Mouse (Mus musculus): ENCODE results near the gene Slc45a1. TPM values are rescaled to one million over a fixed set of nuclear protein-coding genes. Genes with fewer than 3 reads are reported as not detected.

The Slc45a1 gene
- polyA plus RNA-seq (2012; ENCODE audit: insufficient read depth, insufficient read length, missing spikeins) = not detected in 2 replicates

DNA sequence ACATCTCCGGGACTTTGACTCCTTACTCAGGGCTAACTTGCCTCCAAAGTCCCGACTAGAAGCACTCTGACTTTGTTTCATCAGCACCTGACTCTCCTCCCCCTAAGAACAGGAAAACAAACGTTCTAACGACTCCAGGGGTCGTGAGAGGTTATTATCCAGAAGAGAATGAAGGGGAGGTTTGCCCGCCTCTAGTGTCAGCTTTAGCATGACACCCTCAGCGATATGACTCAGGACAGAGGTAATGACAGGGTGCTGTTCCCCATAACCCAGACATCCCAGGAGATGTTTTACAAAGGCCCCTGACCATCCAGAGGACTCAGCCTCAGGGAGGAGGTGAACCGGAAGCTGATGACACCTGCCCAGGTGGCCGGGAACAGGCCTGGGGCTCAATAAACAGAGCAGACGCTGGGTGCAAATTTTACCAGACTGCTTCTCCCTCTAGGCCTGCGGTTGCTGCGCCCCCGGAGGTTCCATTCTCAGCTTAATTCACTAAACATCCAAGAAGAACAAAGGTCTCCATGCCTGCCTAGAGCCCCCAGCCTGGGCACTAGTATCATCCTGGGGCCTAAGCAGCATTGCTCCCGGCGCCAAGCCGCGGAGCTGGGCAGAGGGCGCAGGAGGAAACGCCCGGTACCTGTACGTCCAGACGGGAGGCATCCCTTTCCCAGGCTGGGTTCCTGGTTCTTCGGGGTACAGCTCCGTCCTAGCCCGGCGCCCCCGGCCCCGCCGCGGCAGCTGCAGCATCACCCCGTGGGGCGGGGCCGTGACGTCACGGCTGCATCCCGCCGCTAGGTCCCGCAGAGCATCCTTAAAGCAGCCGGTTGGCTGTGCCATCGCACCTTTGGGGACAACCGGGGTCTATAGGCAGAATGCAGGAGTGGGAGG is at the start of gene Slc45a1:
Gene Slc45a1, minus strand, starts transcription at position 785 of the 888 bp plus-strand sequence.
- Histone ChIP-seq H3K4me1 (ENCODE audit: control insufficient read depth, insufficient read depth, insufficient read length, low read length) (no peaks in the 10 kb centered on the region), H3K27ac (replicated peaks; ENCODE audit: low read depth, low read length) (no peak within 1 kb of the TSS), H3K4me3 (ENCODE audit: insufficient read depth, low read depth, low read length) (no peak within 1 kb of the TSS)

DNA sequence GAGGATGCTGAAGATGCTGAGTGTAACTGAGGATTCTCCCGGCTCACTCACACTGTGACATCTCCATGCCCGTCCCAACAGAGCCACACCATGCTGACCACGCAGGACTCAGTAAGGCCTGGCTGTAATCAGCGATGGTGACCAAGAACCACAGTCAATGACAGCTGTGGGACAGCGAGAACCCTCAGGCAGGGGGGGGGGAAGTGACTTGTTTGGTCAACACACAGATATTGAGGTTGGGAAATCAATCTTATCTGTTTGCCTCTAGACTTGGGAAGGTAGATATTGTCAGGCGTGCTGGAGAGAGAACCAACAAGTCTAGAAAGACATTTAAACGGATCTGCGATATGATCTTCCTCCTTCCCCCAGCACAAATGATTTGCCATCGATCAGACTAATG is 48.9 kb upstream of the Slc45a1 start:
- Histone ChIP-seq H3K4me1 (ENCODE audit: control insufficient read depth, insufficient read depth, insufficient read length, low read length) (no peaks in the 10 kb centered on the region), H3K27ac (replicated peaks; ENCODE audit: low read depth, low read length) (no peak overlapping the region), H3K4me3 (ENCODE audit: insufficient read depth, low read depth, low read length) (no peak overlapping the region)

GRCm38 (mm10) chr4:150694434-150695108 is 42.6 kb upstream of the Slc45a1 start:
- Histone ChIP-seq H3K27ac (replicated peaks; ENCODE audit: low read depth, low read length) (no peak overlapping the region), H3K4me3 (ENCODE audit: insufficient read depth, low read depth, low read length) (no peak overlapping the region), H3K4me1 (ENCODE audit: control insufficient read depth, insufficient read depth, insufficient read length, low read length) (no peaks in the 10 kb centered on the region)

DNA sequence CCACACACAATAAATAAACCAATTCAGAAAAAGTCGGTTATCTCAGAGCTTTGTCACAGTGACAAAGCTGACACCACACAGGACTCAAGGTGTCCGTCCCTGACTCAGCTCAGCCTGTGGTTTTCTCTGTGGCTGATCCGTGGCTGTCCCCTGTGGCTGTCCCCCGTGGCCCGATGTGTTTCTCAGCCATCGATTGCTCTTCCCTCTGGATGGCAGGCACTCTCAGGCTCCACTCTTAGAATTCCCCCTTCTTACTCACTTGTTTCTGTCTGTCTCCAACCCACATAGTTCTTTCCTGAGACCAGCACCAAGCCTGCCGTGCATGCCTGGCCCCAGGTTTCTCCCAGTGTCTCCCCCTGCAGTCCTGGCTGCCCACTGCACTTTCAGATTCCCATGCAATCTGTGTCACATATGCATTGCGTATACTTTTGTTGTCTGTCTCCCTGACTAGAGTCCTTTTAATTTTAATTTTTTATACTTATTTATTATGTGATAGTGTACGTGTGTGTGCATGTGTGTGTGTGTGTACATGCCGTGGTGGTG is 41.0 kb upstream of the Slc45a1 start:
- Histone ChIP-seq H3K4me1 (ENCODE audit: control insufficient read depth, insufficient read depth, insufficient read length, low read length) (no peaks in the 10 kb centered on the region), H3K4me3 (ENCODE audit: insufficient read depth, low read depth, low read length) (no peak overlapping the region), H3K27ac (replicated peaks; ENCODE audit: low read depth, low read length) (no peak overlapping the region)

GRCm38 (mm10) chr4:150690759-150691158 is 38.8 kb upstream of the Slc45a1 start:
- no peak overlapping the region for H3K27ac ChIP-seq (replicated peaks; ENCODE audit: low read depth, low read length)
- no peak overlapping the region for H3K4me3 ChIP-seq (ENCODE audit: insufficient read depth, low read depth, low read length)
- H3K4me1 ChIP-seq (ENCODE audit: control insufficient read depth, insufficient read depth, insufficient read length, low read length) = no peaks in the 10 kb centered on the region

GRCm38 (mm10) chr4:150689553-150689952 is 37.6 kb upstream of the Slc45a1 start:
- H3K27ac ChIP-seq (replicated peaks; ENCODE audit: low read depth, low read length) = no peak overlapping the region
- H3K4me3 ChIP-seq (ENCODE audit: insufficient read depth, low read depth, low read length) = no peak overlapping the region
- no peaks in the 10 kb centered on the region for H3K4me1 ChIP-seq (ENCODE audit: control insufficient read depth, insufficient read depth, insufficient read length, low read length)

DNA sequence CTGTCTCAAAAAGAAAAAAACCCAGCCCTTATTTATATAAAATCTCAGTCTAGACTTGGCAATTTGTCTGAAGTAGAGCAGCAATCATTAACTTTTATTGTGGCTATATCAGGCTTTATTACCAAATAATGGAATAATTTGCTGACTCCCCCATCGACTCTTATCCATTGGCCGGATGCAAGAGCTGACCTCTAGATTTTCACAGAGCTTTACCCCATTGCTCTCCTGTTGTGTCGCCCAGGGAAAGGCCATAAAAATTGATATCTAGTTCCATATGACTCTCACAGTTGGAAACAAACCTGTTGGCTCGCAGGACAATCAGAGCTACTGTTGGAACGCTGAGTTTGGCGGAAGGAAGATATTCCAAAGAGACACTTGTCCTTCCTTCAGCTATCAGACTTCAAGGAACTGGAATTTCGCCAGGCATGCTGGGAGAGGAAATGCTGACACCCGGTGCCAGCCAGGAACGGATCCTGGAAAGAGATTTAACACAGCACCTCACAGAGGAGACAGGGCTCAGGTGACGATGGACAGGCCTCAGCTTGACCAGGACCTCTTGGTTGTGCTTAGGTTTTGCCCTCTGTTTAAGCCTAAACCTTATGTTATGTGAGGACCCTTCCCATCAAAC is 35.3 kb upstream of the Slc45a1 start:
- H3K4me1 ChIP-seq (ENCODE audit: control insufficient read depth, insufficient read depth, insufficient read length, low read length) = no peaks in the 10 kb centered on the region
- no peak overlapping the region for H3K27ac ChIP-seq (replicated peaks; ENCODE audit: low read depth, low read length)
- no peak overlapping the region for H3K4me3 ChIP-seq (ENCODE audit: insufficient read depth, low read depth, low read length)

GRCm38 (mm10) chr4:150686538-150686937 is 34.6 kb upstream of the Slc45a1 start:
- Histone ChIP-seq H3K4me1 (ENCODE audit: control insufficient read depth, insufficient read depth, insufficient read length, low read length) (no peaks in the 10 kb centered on the region), H3K27ac (replicated peaks; ENCODE audit: low read depth, low read length) (no peak overlapping the region), H3K4me3 (ENCODE audit: insufficient read depth, low read depth, low read length) (no peak overlapping the region)

GRCm38 (mm10) chr4:150685778-150686493 is 34.0 kb upstream of the Slc45a1 start:
- Histone ChIP-seq H3K4me1 (ENCODE audit: control insufficient read depth, insufficient read depth, insufficient read length, low read length) (no peaks in the 10 kb centered on the region), H3K4me3 (ENCODE audit: insufficient read depth, low read depth, low read length) (no peak overlapping the region), H3K27ac (replicated peaks; ENCODE audit: low read depth, low read length) (no peak overlapping the region)

DNA sequence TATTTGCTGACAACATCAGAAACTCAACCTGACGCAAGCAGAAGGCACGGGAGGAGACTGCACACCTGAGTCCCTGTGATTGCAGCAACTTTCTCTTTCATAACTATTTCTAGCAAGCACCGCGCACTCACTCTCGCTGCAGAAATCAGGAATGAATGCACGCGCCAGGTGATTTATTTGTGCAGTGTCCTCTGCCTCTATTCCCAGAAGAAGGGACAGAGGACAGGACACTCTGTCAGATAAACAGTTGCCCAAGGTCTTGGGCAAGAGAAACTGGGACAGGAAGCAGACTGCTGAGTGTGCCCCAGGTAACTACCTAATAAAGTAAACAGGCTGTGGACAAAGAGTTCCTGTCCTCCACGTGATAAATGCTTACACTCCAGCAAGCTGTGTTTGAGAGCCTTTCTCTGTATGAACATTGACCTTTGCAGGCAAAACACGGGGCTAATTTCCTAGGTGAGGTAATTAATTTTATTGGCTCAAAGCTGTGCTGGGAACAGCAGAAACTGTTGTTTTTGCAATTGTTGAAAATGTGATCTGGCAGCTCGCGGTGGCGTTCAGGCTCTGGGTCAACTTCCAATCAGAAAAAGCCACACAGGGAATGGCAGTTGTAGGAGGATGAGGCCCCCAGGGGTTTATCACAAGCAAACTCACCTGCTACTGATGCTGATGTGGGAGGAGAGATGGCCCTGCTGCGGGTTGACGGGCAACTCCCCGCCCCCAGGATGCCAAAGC is 33.2 kb upstream of the Slc45a1 start:
- no peak overlapping the region for H3K27ac ChIP-seq (replicated peaks; ENCODE audit: low read depth, low read length)
- no peaks in the 10 kb centered on the region for H3K4me1 ChIP-seq (ENCODE audit: control insufficient read depth, insufficient read depth, insufficient read length, low read length)
- no peak overlapping the region for H3K4me3 ChIP-seq (ENCODE audit: insufficient read depth, low read depth, low read length)

DNA sequence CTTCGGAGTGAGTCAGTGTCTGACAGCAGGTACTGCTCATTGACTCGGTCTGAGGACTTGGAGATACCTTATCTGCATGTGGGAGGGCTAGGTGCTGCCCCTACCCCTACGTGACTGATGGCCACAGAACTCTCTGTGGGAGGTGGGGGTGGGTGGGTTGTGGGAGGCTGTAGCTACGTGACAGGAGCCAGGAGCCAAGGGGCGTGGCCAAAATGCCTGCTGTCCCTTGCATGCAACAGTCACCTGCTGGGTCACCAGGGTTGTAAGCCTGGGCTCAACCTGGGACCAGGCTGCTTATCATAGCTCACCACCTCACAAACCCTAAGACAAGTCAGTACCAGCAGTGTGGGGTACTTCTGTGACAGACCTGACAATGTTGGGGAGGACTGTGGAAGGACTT is 28.4 kb upstream of the Slc45a1 start:
- Histone ChIP-seq H3K27ac (replicated peaks; ENCODE audit: low read depth, low read length) (no peak overlapping the region), H3K4me3 (ENCODE audit: insufficient read depth, low read depth, low read length) (no peak overlapping the region), H3K4me1 (ENCODE audit: control insufficient read depth, insufficient read depth, insufficient read length, low read length) (no peaks in the 10 kb centered on the region)

DNA sequence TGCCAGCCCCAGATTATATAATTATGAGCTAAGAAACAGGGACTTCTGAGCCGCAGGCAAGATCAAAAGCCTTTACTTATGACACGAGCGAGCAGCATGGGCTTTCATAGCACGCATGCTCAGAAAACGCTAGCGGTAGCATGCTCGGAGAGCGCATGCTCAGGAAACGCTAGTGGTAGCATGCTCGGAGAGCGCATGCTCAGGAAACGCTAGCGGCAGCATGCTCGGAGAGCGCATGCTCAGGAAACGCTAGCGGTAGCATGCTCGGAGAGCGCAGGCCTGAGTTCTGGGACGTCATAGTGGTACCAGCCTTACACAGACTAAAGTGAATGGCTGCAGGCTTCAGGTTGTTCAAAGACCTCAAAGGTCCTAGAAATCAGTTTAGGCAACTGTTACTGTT is 26.8 kb upstream of the Slc45a1 start:
- Histone ChIP-seq H3K4me3 (ENCODE audit: insufficient read depth, low read depth, low read length) (no peak overlapping the region), H3K27ac (replicated peaks; ENCODE audit: low read depth, low read length) (no peak overlapping the region), H3K4me1 (ENCODE audit: control insufficient read depth, insufficient read depth, insufficient read length, low read length) (no peaks in the 10 kb centered on the region)

GRCm38 (mm10) chr4:150677846-150678224 is 25.9 kb upstream of the Slc45a1 start:
- H3K4me1 ChIP-seq (ENCODE audit: control insufficient read depth, insufficient read depth, insufficient read length, low read length) = no peaks in the 10 kb centered on the region
- no peak overlapping the region for H3K4me3 ChIP-seq (ENCODE audit: insufficient read depth, low read depth, low read length)
- H3K27ac ChIP-seq (replicated peaks; ENCODE audit: low read depth, low read length) = no peak overlapping the region

DNA sequence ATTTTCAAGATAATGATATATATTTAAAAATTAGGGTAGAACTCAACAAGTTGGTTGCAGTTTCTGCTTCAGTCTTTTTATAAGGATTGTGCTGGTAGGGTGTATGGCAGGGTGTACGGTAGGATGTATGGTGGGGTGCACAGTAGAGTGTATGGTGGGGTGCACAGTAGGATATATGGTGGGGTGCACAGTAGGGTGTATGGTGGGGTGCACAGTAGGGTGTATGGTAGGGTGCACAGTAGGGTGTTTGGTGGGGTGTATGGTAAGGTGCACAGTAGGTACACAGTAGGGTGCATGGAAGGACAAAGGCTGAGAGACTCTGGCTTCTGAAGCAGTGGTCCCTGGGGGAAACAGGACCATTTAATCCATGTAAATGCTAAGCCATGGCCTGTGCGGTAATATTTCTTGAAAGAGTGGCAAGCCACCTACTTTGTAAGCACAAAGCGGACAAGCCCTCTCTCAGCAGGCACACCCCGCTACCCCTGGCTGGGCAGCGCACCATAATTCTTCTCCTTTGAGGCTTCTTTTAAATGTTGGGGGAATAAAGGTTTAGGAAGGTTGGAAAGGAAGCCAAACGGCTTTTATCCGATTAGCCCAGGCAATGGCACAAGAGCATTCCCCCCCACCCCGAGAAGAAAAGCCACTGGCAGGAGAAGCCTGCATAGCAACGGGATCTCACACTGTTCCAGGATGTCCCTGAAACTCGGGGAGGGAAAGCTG is 25.3 kb upstream of the Slc45a1 start:
- no peak overlapping the region for H3K27ac ChIP-seq (replicated peaks; ENCODE audit: low read depth, low read length)
- no peaks in the 10 kb centered on the region for H3K4me1 ChIP-seq (ENCODE audit: control insufficient read depth, insufficient read depth, insufficient read length, low read length)
- H3K4me3 ChIP-seq (ENCODE audit: insufficient read depth, low read depth, low read length) = no peak overlapping the region
